Mouse (Mus musculus) liver, embryonic 14.5 days (tissue): ENCODE measurements around the gene Gypa. TPM values are rescaled to one million over a fixed set of nuclear protein-coding genes. Genes with fewer than 3 reads are reported as not detected.

ENCODE experiments used
- ATAC-seq: fragments of 200-750 bp; cut with Nextera tagmentation; 2 replicates; pipeline ENCODE4 v1.8.0; 2017; ENCODE audit warnings: moderate number of reproducible peaks, mild to moderate bottlenecking, moderate library complexity; ENCODE audit not compliant: insufficient read depth
- DNase-seq, 3 experiments: peaks; one replicate each; pipeline ENCODE4 v3.0.0-alpha.2; 2012 to 2013; ENCODE audit warnings: low read depth in 3 of 3, low spot score in 3 of 3
- H3K27ac ChIP-seq: fragments of 300-500 bp; sonication (generic); 2 replicates; pipeline ENCODE4 v1.5.1; 2014; ENCODE audit warnings: moderate library complexity, mild to moderate bottlenecking, control low read depth, inconsistent platforms
- H3K27me3 ChIP-seq: fragments of 300-500 bp; sonication (generic); 2 replicates; pipeline ENCODE4 v1.6.1; 2014; ENCODE audit warnings: mild to moderate bottlenecking, low read length, moderate library complexity; ENCODE audit not compliant: control insufficient read depth, insufficient read depth
- H3K36me3 ChIP-seq: fragments of 300-500 bp; sonication (generic); replicated peaks from 2 replicates; pipeline ENCODE4 v1.6.1; 2014; ENCODE audit warnings: low read depth; ENCODE audit not compliant: control insufficient read depth, insufficient read depth
- H3K4me1 ChIP-seq, 2 experiments: fragments of 200-500 bp in 1 of 2; fragments of 300-500 bp in 1 of 2; sonication (generic) in 1 of 2; replicated peaks; 2 replicates each; pipeline ENCODE4 v1.6.1; 2012 to 2014; ENCODE audit warnings: antibody characterized with exemption in 1 of 2, inconsistent platforms in 1 of 2, low read length in 1 of 2; ENCODE audit not compliant: control insufficient read depth in 2 of 2, insufficient read depth in 2 of 2
- H3K4me2 ChIP-seq: fragments of 300-500 bp; sonication (generic); 2 replicates; pipeline ENCODE4 v1.6.1; 2014; ENCODE audit warnings: low read depth, mild to moderate bottlenecking, control low read depth, moderate library complexity
- H3K4me3 ChIP-seq, 2 experiments: fragments of 200-500 bp in 1 of 2; fragments of 300-500 bp in 1 of 2; sonication (generic) in 1 of 2; 2 replicates each; pipeline ENCODE4 v1.5.1; 2012 to 2014; ENCODE audit warnings: low read depth in 2 of 2, low read length in 2 of 2, mild to moderate bottlenecking in 2 of 2, control low read depth in 1 of 2, inconsistent platforms in 1 of 2, moderate library complexity in 1 of 2; ENCODE audit not compliant: insufficient read depth in 1 of 2
- H3K9ac ChIP-seq: fragments of 300-500 bp; sonication (generic); replicated peaks from 2 replicates; pipeline ENCODE4 v1.6.1; 2014; ENCODE audit warnings: mild to moderate bottlenecking, control low read depth, moderate library complexity
- H3K9me3 ChIP-seq: fragments of 300-500 bp; sonication (generic); 2 replicates; pipeline ENCODE4 v1.6.1; 2016; ENCODE audit warnings: low read length, mixed read lengths; ENCODE audit not compliant: control insufficient read depth
- CTCF ChIP-seq: IDR thresholded peaks from 2 replicates; pipeline ENCODE4 v1.5.1; 2016; ENCODE audit warnings: antibody characterized with exemption, low read depth, control low read depth
- EP300 ChIP-seq: IDR thresholded peaks from 2 replicates; pipeline ENCODE4 v1.6.1; 2016; ENCODE audit warnings: antibody characterized with exemption, low read depth
- WGBS: fragments of 180-500 bp; shearing (Covaris S2); extraction: QIAGEN DNeasy Blood & Tissue Kit; methylation state at CpG from one replicate; pipeline ENCODE4 v1.1.7; 2014; ENCODE audit not compliant: insufficient replicate concordance; 5-methylcytosine and 5-hydroxymethylcytosine counted together
- polyA plus RNA-seq, 2 experiments: library from polyadenylated mRNA; depleted of rRNA in 1 of 2; stranded (reverse) in 1 of 2; unstranded in 1 of 2; fragments of >200 nt; fragmentation: Nextera tagmentation in 1 of 2; extraction: Ambion mirVana in 1 of 2; gene quantifications; 2 replicates each; pipeline versions ENCODE4 v1.2.1 to v1.2.3; 2012 to 2014

The Gypa gene
- polyA plus RNA-seq, 2 experiments, result 449 to 694 TPM

DNA sequence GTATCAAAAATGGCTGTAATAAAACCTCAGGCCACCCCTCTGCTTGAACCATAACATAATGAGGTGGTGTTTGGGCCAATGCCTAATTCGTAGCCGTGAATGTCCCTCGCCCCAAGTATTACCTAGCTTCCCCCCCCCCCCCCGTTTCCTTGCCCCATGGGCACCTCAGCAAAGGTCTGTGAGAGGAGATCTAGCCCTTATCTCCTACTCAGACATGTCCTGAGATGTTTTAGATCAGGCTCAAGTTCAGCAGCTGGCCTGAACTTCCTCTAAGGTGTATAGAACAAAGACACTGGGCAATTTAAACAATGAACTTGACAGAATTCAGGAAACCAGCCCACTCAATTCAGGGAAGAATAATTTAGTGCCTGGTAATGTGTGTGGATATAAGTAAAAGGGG lies 3.7 kb downstream of the Gypa start:
- DNase-seq, result no peak
- Histone ChIP-seq H3K36me3 (peaks cover 65% of the 10 kb centered on the region), H3K4me3 (peak overlapping the region; percentile 83 to 85), H3K4me1 (peaks cover 25 to 44% of the 10 kb centered on the region in 2 experiments), H3K27me3 (no peaks in the 10 kb centered on the region), H3K27ac (peak overlapping the region; percentile 99), H3K9ac (peak overlapping the region; percentile 88), H3K9me3 (no peaks in the 10 kb centered on the region), H3K4me2 (peak overlapping the region; percentile 98)
- no peak for ATAC-seq
- 28% methylated on average over 4 of the region's 4 CpGs for WGBS
- TF ChIP-seq EP300 (peak; percentile 42; the same call in 1 of the 2 replicates), CTCF (no peak)

DNA sequence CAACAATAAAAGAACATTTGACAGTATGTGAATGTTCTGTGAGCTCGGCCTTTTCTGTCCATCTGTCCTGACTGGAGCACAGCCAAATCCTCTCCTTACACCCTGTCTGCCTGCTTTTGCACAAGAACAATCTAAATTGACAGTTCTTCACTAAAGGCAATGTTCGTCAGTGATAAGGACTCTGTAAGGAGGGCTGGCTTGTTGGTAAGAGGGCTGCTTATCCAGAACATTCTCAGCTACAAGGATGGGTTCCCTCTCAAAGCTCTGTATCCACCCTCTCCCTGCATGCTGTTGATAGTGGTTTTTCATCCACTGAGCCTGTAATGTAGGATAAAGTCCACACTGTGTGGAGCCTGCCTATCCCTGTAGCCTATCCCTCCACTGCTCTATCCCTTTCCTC lies 6.7 kb downstream of the Gypa start:
- TF ChIP-seq EP300, result peak; percentile 99
- no peak for TF ChIP-seq CTCF
- no peaks in the 10 kb centered on the region for H3K27me3 ChIP-seq
- peak overlapping the region; percentile 88 for H3K9ac ChIP-seq
- 12% methylated on average over 2 of the region's 2 CpGs for WGBS
- H3K4me3 ChIP-seq, result peak overlapping the region; percentile 47 to 85
- no peaks in the 10 kb centered on the region for H3K9me3 ChIP-seq
- H3K4me1 ChIP-seq, result peaks cover 26 to 38% of the 10 kb centered on the region in 2 experiments
- peak; percentile 91 for ATAC-seq
- peaks cover 91% of the 10 kb centered on the region for H3K36me3 ChIP-seq
- peak overlapping the region; percentile 99 for H3K27ac ChIP-seq
- H3K4me2 ChIP-seq, result peak overlapping the region; percentile 98
- peak; percentile 93 to 96 (median 95) for DNase-seq

DNA sequence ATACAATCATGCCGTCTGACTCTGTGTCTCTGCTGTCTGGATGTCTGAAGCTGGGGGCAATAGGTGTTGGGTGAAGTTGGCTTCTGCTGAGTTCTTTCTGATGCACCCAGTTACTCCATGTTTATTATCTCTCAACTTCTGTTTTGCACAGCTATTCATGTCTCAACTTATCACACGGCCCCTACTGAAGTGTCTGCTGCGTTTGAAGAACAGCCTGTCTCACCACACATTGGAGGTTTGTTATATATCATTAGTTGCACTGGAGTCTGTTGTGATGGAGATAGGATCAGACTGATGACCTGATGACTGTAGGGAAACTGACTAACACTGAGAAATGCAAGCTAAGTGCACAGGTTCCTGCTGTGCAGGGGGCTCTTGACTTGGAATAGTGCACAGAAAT lies 7.2 kb downstream of the Gypa start:
- Histone ChIP-seq H3K36me3 (peaks cover 91% of the 10 kb centered on the region), H3K4me2 (peak overlapping the region; percentile 98), H3K9me3 (no peaks in the 10 kb centered on the region), H3K4me1 (peaks cover 26 to 38% of the 10 kb centered on the region in 2 experiments), H3K9ac (peak overlapping the region; percentile 81), H3K27me3 (no peaks in the 10 kb centered on the region), H3K4me3 (peak overlapping the region; percentile 47 to 85), H3K27ac (peak overlapping the region; percentile 99)
- ATAC-seq (peak; percentile 40), DNase-seq (peak in 1 of 3 experiments; percentile 49)
- WGBS, result 22% methylated on average over 3 of the region's 3 CpGs
- TF ChIP-seq EP300, result no peak

DNA sequence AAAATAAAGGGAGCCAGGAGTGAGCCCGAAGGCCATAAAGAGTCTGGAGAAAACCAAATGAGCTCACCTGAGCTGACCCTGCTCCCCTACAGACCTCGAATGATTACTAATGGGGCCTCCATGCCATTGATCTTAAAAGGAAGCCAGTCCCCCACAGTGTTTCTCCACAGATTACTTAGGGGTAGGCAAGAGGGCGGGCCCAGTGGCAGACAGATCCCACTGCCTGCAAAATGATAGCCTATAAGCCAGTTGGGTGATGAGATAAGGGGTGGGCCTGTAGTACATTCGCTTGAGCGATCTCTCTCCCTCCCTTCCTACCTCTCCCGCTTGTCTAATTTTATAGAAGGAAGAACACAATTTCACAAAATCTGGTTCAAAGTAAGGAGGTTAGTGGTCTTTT lies 7.7 kb downstream of the Gypa start:
- Histone ChIP-seq H3K4me2 (peak overlapping the region; percentile 98), H3K9me3 (no peaks in the 10 kb centered on the region), H3K27me3 (no peaks in the 10 kb centered on the region), H3K9ac (peak overlapping the region; percentile 81), H3K4me3 (peak overlapping the region in 1 of 2 experiments; percentile 85; a peak in 2 of 4 replicates), H3K36me3 (peaks cover 89% of the 10 kb centered on the region), H3K27ac (peak overlapping the region; percentile 99), H3K4me1 (peaks cover 26 to 38% of the 10 kb centered on the region in 2 experiments)
- ATAC-seq (peak; percentile 76), DNase-seq (peak; percentile 81 to 88 (median 87))
- TF ChIP-seq CTCF, result no peak
- TF ChIP-seq EP300, result peak; percentile 97
- WGBS, result 20% methylated on average over 6 of the region's 6 CpGs

DNA sequence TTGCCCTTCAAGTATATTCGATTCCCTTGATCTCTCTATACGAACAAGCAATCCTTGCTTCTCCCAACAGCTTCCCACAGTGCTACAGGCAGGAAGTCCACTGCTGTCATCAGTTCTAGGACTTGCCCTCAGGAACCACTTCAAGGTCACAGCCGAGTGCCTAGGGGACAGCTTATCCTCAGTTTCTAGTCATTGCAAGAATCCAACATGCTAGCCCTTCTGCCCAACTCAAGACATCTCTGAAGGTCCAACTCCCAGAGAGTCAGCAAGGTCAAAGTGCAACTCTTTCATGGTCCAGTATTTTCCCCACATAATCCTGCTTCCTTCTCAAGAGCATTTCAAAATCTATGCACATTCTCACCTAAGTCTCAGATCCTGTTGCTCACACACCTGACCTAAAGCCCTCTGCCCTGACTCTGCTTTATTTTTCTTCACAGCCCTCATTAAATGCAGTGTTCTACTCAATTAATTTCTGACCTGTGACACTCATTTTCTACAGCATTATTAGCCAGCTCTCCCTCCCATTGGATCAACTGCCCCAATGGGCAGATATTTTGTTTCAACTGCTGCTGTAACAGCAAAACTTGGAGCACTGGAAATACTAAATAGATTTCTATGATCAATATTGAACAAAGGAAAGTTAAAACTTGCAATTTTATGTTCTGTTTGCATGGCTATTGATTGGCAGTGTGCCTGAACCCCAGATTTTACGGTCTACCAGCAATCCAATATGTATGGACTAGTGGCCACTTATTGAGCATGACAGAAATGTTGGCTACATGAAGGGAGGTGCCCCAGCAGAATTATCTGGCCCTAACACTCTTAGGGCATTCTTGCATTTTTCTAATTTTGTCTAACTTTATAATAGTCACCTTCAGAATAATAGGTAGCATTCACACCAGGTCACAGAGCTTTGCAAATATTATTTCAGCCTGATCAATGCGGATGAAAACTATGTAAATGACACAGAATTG lies 33.1 kb downstream of the Gypa start:
- peaks cover 2 to 5% of the 10 kb centered on the region in 2 experiments; a peak in 2 of 4 replicates for H3K4me1 ChIP-seq
- ATAC-seq (no peak), DNase-seq (no peak)
- H3K27ac ChIP-seq, result no peak overlapping the region
- H3K27me3 ChIP-seq, result no peaks in the 10 kb centered on the region
- no peak overlapping the region for H3K4me2 ChIP-seq
- H3K4me3 ChIP-seq, result no peak overlapping the region
- TF ChIP-seq CTCF (no peak), EP300 (no peak)
- WGBS, result 69% methylated on average over 5 of the region's 5 CpGs
- H3K9ac ChIP-seq, result no peak overlapping the region
- H3K36me3 ChIP-seq, result no peaks in the 10 kb centered on the region
- H3K9me3 ChIP-seq, result no peaks in the 10 kb centered on the region
